Mouse (Mus musculus): ENCODE data around the gene Nmral1. TPM values are rescaled to one million over a fixed set of nuclear protein-coding genes. Genes with fewer than 3 reads are reported as not detected.
"Not testable (repeated sequence)": the region's sequence is repeated elsewhere in the genome, so short reads cannot be mapped to it uniquely, and the experiment has no call there.

Gene Nmral1
- 33.0 and 36.9 TPM in 2 replicates for polyA plus RNA-seq (2012; rRNA removed)

DNA sequence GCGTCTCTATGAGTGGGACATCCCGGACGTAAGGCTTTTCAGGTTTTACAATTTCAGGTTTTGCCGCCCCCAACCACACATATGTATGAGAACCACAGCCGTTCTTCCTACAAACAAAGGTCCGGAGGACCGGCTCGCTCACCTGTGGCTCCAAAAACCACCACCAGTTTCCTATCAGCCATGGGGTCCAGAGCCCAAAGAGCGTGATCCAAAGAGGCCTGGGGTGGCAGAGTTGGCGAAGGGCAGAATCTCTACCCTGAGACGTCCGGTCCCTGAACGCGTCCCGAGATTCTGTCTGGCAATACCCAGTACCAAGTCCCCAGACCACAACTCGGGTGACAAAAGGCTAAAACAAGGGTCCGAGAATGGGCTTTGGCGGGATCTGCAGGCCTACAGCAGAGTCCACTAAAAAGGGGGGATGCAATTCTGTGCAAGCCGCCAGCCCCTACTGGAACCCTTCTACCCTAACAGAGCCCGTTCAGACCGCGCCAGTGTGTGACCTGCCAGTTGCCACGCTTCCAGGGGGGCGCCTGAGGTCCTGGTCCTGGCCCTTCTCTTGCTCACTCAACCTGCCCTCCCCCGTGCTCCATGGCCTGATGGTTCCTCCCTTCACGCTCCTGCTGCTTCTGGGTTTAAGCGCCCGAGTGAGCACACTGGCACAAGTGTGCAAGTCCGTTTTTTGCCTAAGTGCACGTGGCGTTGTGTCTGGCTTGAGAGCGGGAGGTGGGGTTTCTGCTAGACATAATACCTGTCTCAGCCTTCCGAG lies at the start of gene Nmral1:
Gene Nmral1, minus strand, starts transcription at position 604 of the 766 bp plus-strand sequence.
- Histone ChIP-seq H3K27ac (ENCODE audit: insufficient read depth, low read length) (peak within 1 kb of the TSS; percentile 92), H3K27me3 (ENCODE audit: control insufficient read depth, insufficient read depth, low read length) (no peaks in the 10 kb centered on the region), H3K4me1 (ENCODE audit: control insufficient read depth, insufficient read depth, low read length) (peaks cover 9% of the 10 kb centered on the region), H3K4me3 (replicated peaks; ENCODE audit: insufficient read depth, low read depth, low read length) (peak within 1 kb of the TSS; percentile 95)
- DNase-seq, result peak; percentile 83 to 86
- WGBS, result 5% methylated on average over 33 of the region's 33 CpGs
- TF ChIP-seq CTCF (IDR thresholded peaks at IDR 0.05; ENCODE audit: borderline replicate concordance, insufficient read depth, low read depth, low read length) (no peak), POLR2A (IDR thresholded peaks at IDR 0.05; ENCODE audit: borderline replicate concordance, insufficient read depth, low read length) (peak; percentile 30; the same call in 1 of the 2 replicates)

DNA sequence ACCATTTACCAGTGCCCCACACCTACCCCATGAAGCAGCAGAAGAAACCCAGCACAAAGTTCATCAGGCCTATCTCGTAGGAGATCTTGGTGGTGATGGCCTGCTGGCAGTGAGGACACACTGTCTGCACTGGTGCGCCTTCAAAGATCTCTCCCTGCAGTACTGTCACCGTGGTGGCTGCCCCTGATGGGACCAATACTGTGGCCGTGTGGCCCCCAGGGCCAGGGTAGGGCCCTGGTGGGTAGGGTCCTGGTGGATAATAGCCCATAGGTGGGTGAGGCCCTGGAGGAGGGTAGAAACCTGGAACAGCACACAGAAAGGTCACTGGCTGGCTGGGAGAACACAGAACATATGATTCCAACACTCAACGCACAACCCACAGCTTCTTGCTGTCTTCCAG lies 49.6 kb upstream of the Nmral1 start:
- Histone ChIP-seq H3K4me3 (replicated peaks; ENCODE audit: insufficient read depth, low read depth, low read length) (no peak overlapping the region), H3K27ac (ENCODE audit: insufficient read depth, low read length) (no peak overlapping the region), H3K4me1 (ENCODE audit: control insufficient read depth, insufficient read depth, low read length) (peaks cover 6% of the 10 kb centered on the region), H3K27me3 (ENCODE audit: control insufficient read depth, insufficient read depth, low read length) (no peaks in the 10 kb centered on the region)
- DNase-seq, result no peak
- no peak for TF ChIP-seq POLR2A (IDR thresholded peaks at IDR 0.05; ENCODE audit: borderline replicate concordance, insufficient read depth, low read length)
- no peak for TF ChIP-seq CTCF (IDR thresholded peaks at IDR 0.05; ENCODE audit: borderline replicate concordance, insufficient read depth, low read depth, low read length)
- WGBS, result 93% methylated on average over 5 of the region's 5 CpGs

DNA sequence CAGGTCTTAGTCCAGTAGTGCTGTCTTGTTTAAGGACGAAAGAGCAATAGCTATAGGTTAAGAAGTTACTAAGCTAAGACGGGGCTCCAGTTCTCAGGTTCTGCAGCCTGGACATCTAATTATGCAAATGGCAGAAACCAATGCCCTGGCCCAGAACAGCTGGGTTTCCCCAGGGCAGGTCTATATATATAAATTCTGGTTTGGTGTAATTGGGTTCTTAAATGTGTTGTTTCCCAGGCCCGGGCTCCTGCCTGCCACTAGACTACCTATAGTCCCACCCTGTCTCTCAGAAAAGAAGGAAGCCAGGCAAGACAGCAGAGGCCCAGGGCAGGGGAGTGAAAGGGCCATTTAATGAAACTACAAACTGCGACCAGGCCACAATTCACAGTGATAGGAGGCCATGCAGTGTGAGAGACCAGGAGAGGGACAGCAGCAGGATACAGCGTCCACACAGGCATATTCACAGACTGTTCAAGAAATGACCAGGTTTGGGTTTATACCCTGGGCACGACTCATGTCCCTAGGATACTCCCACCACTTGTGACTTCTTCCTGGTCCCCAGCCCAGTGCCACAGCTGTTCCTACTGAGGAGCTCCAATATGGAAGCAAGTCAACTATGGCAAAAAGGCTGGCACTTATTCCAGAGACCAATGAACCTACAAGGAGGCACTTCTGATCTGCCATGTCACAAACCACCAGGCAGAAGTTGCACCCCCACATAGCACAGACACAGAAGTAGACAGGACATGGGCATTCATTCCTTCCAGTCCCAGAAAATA lies 48.0 kb upstream of the Nmral1 start:
- Histone ChIP-seq H3K27me3 (ENCODE audit: control insufficient read depth, insufficient read depth, low read length) (no peaks in the 10 kb centered on the region), H3K27ac (ENCODE audit: insufficient read depth, low read length) (no peak overlapping the region), H3K4me1 (ENCODE audit: control insufficient read depth, insufficient read depth, low read length) (peaks cover 6% of the 10 kb centered on the region; the same call in 1 of the 2 replicates), H3K4me3 (replicated peaks; ENCODE audit: insufficient read depth, low read depth, low read length) (no peak overlapping the region)
- no peak for DNase-seq
- no peak for TF ChIP-seq CTCF (IDR thresholded peaks at IDR 0.05; ENCODE audit: borderline replicate concordance, insufficient read depth, low read depth, low read length)
- no peak for TF ChIP-seq POLR2A (IDR thresholded peaks at IDR 0.05; ENCODE audit: borderline replicate concordance, insufficient read depth, low read length)
- 49% methylated on average over 6 of the region's 6 CpGs for WGBS

DNA sequence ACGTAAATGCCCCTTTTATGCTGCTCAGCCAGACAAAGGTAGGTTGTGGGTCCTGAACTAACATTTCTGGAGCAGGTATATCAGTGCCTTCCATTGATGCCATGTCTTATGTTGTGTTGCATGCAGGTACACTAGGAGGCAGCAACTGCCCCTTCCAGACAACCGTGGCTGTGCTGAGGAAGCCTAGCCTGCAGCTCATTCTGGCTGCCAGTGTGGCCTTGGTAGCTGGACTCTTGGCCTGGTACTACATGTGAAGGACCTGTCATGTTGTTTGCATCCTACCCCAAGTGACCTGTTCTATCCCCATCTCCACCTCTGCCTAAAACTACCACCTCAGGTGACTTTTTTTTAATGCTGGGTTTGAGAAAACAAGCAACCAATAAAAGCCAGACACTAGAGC lies 46.7 kb upstream of the Nmral1 start:
- WGBS, result 68% methylated on average over 2 of the region's 2 CpGs
- H3K4me3 ChIP-seq (replicated peaks; ENCODE audit: insufficient read depth, low read depth, low read length), result no peak overlapping the region
- H3K27me3 ChIP-seq (ENCODE audit: control insufficient read depth, insufficient read depth, low read length), result no peaks in the 10 kb centered on the region
- DNase-seq, result no peak
- no peak overlapping the region for H3K27ac ChIP-seq (ENCODE audit: insufficient read depth, low read length)
- TF ChIP-seq POLR2A (IDR thresholded peaks at IDR 0.05; ENCODE audit: borderline replicate concordance, insufficient read depth, low read length), result no peak
- no peak for TF ChIP-seq CTCF (IDR thresholded peaks at IDR 0.05; ENCODE audit: borderline replicate concordance, insufficient read depth, low read depth, low read length)
- H3K4me1 ChIP-seq (ENCODE audit: control insufficient read depth, insufficient read depth, low read length), result 0 out of 2 replicates have a peak, but pooled peaks cover 2% of the 10 kb centered on the region

DNA sequence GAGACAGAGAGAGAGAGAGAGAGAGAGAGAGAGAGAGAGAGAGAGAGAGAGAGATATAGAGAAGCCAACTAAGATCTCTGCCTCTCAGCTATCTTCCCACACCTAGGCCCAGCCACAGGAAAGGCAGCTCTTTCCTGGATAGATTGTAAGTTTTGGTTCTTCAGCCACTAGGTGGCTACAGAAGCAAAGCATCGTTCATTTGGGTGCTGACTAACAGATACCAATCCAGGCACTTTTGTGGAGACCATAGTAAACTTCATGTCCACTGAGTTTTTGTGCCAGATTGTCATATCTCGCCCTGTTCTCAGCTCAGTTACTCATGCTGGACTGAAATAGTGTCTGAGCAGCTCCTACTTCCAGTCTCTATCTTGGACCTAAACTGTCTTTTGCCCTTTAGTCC lies 44.1 kb upstream of the Nmral1 start:
- no peak overlapping the region for H3K27ac ChIP-seq (ENCODE audit: insufficient read depth, low read length)
- DNase-seq, result peak in 1 of 2 experiments; percentile 48
- 0 out of 2 replicates have a peak, but pooled peaks cover under 1% of the 10 kb centered on the region for H3K4me1 ChIP-seq (ENCODE audit: control insufficient read depth, insufficient read depth, low read length)
- H3K27me3 ChIP-seq (ENCODE audit: control insufficient read depth, insufficient read depth, low read length), result no peaks in the 10 kb centered on the region
- TF ChIP-seq POLR2A (IDR thresholded peaks at IDR 0.05; ENCODE audit: borderline replicate concordance, insufficient read depth, low read length) (no peak), CTCF (IDR thresholded peaks at IDR 0.05; ENCODE audit: borderline replicate concordance, insufficient read depth, low read depth, low read length) (peak; percentile 41; the same call in 1 of the 2 replicates)
- H3K4me3 ChIP-seq (replicated peaks; ENCODE audit: insufficient read depth, low read depth, low read length), result no peak overlapping the region
- 26% methylated on average over 2 of the region's 2 CpGs for WGBS

GRCm38 (mm10) chr16:4762437-4762836 lies 43.3 kb upstream of the Nmral1 start:
- WGBS, result 88% methylated on average over 4 of the region's 4 CpGs
- H3K4me3 ChIP-seq (replicated peaks; ENCODE audit: insufficient read depth, low read depth, low read length), result no peak overlapping the region
- DNase-seq, result no peak
- no peak overlapping the region for H3K27ac ChIP-seq (ENCODE audit: insufficient read depth, low read length)
- no peaks in the 10 kb centered on the region; the same call in 1 of the 2 replicates for H3K4me1 ChIP-seq (ENCODE audit: control insufficient read depth, insufficient read depth, low read length)
- H3K27me3 ChIP-seq (ENCODE audit: control insufficient read depth, insufficient read depth, low read length), result no peaks in the 10 kb centered on the region
- TF ChIP-seq POLR2A (IDR thresholded peaks at IDR 0.05; ENCODE audit: borderline replicate concordance, insufficient read depth, low read length), result no peak
- TF ChIP-seq CTCF (IDR thresholded peaks at IDR 0.05; ENCODE audit: borderline replicate concordance, insufficient read depth, low read depth, low read length), result no peak

- not testable (repeated sequence) for DNase-seq; H3K27me3 ChIP-seq (ENCODE audit: control insufficient read depth, insufficient read depth, low read length); H3K4me1 ChIP-seq (ENCODE audit: control insufficient read depth, insufficient read depth, low read length)
- 3% methylated on average over 42 of the region's 42 CpGs for WGBS
- Histone ChIP-seq H3K27ac (ENCODE audit: insufficient read depth, low read length) (peak overlapping the region; percentile 75; the same call in 1 of the 2 replicates), H3K4me3 (replicated peaks; ENCODE audit: insufficient read depth, low read depth, low read length) (peak overlapping the region; percentile 64)
Observed at GRCm38 (mm10) chr16:4756660-4757335, 37.6 kb upstream of the Nmral1 start.

Data from cerebellum, adult 2 months (tissue).